In genomic region chr9:45221567-45221966, GRCm38 (mm10) we compare ENCODE assay signal across 9 mouse cellular contexts. TPM values are rescaled to one million over a fixed set of nuclear protein-coding genes. Genes with fewer than 3 reads are reported as not detected.
A peak's percentile ranks its signal among the peaks of the same experiment; 100 is the strongest.
DNase-seq lines count a peak whose midpoint lies in the region; ATAC-seq and TF ChIP-seq lines count a peak whose summit lies in the region.
"Had no signal": no experiment of that assay in that cellular context is flagged by ENCODE, and none has a peak within 500 bp of the region (broad histone marks: within the 10 kb centered on the region; RNA-seq: fewer than 3 reads in every experiment).

No protein-coding gene starts in this region.

- no peaks in the 10 kb centered on the region for H3K9me3 ChIP-seq in liver, postnatal 0 days (ENCODE audit: low read length)

- peak; percentile 98 for TF ChIP-seq CTCF in liver, postnatal 0 days (IDR thresholded peaks at IDR 0.05; ENCODE audit: low read depth)

- no peaks in the 10 kb centered on the region for H3K4me1 ChIP-seq in liver, postnatal 0 days (ENCODE audit: insufficient read depth)

- no peak for TF ChIP-seq EP300 in liver, postnatal 0 days (IDR thresholded peaks at IDR 0.05; ENCODE audit: low read depth)

- no peaks in the 10 kb centered on the region for H3K27me3 ChIP-seq in liver, postnatal 0 days (ENCODE audit: insufficient read depth, low read length)

- no peak overlapping the region for H3K4me3 ChIP-seq in liver, postnatal 0 days (ENCODE audit: low read depth, low read length)

- H3K4me2 ChIP-seq in liver, postnatal 0 days (ENCODE audit: low read depth, low read length): no peak overlapping the region

- no peaks in the 10 kb centered on the region for H3K36me3 ChIP-seq in liver, postnatal 0 days (replicated peaks; ENCODE audit: insufficient read depth, low read length)

- no peak for ATAC-seq in liver, postnatal 0 days

- H3K9ac ChIP-seq in liver, postnatal 0 days (replicated peaks): no peak overlapping the region

- DNase-seq in B cell, adult 2 months: peak; percentile 98
- peak; percentile 34 for DNase-seq in WW6 (ENCODE audit: low read depth, low spot score)
- peak; percentile 93 to 98 for DNase-seq in cerebellum, postnatal 25 days
- peak; percentile 85 to 90 for DNase-seq in gastrocnemius, postnatal 4 days (ENCODE audit: low spot score in 2 of 2)
- DNase-seq in kidney, postnatal 10 days: peak; percentile 95
- DNase-seq in liver, postnatal 0 days: peak; percentile 89
- DNase-seq in retina, postnatal 7 days (ENCODE audit: low read depth, low spot score): peak; percentile 72
- peak; percentile 89 to 94 for DNase-seq in thymus, postnatal 36 days

- WGBS in liver, postnatal 0 days (ENCODE audit: insufficient replicate concordance): 11% methylated on average over 6 of the region's 6 CpGs

- no peak overlapping the region for H3K27ac ChIP-seq in liver, postnatal 0 days (ENCODE audit: low read depth)

RNA-seq across cellular contexts. Expression of gene Tmprss4, which starts 17.7 kb away (rescaled TPM):
- total RNA-seq in gastrocnemius, postnatal 4 days (2021): not detected
- not detected in 2 replicates for polyA plus RNA-seq in liver, postnatal 0 days (2015; fragmentation: Nextera tagmentation; extraction: Ambion mirVana)

RNA-seq across cellular contexts. Expression of gene BC049352, which starts 39.8 kb away (rescaled TPM):
- total RNA-seq in gastrocnemius, postnatal 4 days (2021): under 1 TPM in 1 of 2 experiments, not detected in 1; 0.21 TPM
- 0.14 and 0.15 TPM in 2 replicates for polyA plus RNA-seq in liver, postnatal 0 days (2015; fragmentation: Nextera tagmentation; extraction: Ambion mirVana)
- polyA plus RNA-seq: large intestine, adult 2 months had no signal

RNA-seq across cellular contexts. Expression of gene Il10ra, which starts 47.4 kb away (rescaled TPM):
- total RNA-seq in gastrocnemius, postnatal 4 days (2021): 1 to 10 TPM; 1.7 to 1.8 TPM
- 2.4 and 2.7 TPM in 2 replicates for polyA plus RNA-seq in liver, postnatal 0 days (2015; fragmentation: Nextera tagmentation; extraction: Ambion mirVana)

Comparison
In these comparisons a context has a peak if more than half of its experiments do, and no peak if none do; other contexts are left out.
1. DNase-seq: peak in every context shown above with its lines; median percentile 98 in B cell, adult 2 months; 96 in cerebellum, postnatal 25 days; 95 in kidney, postnatal 10 days; 92 in thymus, postnatal 36 days; 89 in liver, postnatal 0 days; 88 in gastrocnemius, postnatal 4 days; 72 in retina, postnatal 7 days; 34 in WW6.